Mouse (Mus musculus) brain, embryonic 14.5 days (tissue): ENCODE results near the gene Rasgef1b.

Experiments
- CTCF ChIP-seq: fragments of 200-500 bp; IDR thresholded peaks from 2 replicates; pipeline ENCODE4 v1.5.1; 2012; ENCODE audit warnings: inconsistent platforms, mild to moderate bottlenecking, moderate library complexity, borderline replicate concordance; ENCODE audit not compliant: insufficient read depth, insufficient read length; ENCODE audit errors: extremely low read depth
- POLR2A ChIP-seq: fragments of 200-500 bp; IDR thresholded peaks from 2 replicates; pipeline ENCODE4 v1.6.1; 2012; ENCODE audit warnings: mild to moderate bottlenecking, inconsistent platforms, borderline replicate concordance; ENCODE audit not compliant: poor library complexity, insufficient read depth, insufficient read length, severe bottlenecking; ENCODE audit errors: extremely low read depth

DNA sequence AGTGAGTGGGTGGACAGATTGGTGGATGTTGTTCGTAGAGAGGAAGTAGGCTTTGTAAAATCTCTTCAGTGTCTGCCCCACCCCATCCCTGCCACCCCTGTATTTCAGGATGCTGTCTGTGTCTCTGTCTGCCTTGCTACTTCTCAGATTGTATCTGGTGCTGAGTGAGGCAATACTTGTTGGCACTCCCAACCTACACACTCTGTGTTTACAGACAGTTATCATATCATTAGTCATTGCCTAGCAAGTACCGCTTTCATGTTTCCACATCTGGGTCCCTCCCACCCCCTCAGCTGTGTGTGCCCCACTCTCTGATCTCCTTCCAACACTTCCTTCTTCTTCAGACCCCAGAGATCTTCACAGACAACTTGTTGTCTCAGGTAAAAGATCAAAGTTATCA, 525.4 kb downstream of the Rasgef1b start:
- TF ChIP-seq POLR2A, result no peak
- no peak for TF ChIP-seq CTCF
